Mouse (Mus musculus): Measurements from ENCODE around the gene Mfsd2a. TPM values are rescaled to one million over a fixed set of nuclear protein-coding genes. Genes with fewer than 3 reads are reported as not detected.

Mfsd2a gene
- polyA plus RNA-seq, 1 experiment from 2014 or later = 0.38 TPM

DNA sequence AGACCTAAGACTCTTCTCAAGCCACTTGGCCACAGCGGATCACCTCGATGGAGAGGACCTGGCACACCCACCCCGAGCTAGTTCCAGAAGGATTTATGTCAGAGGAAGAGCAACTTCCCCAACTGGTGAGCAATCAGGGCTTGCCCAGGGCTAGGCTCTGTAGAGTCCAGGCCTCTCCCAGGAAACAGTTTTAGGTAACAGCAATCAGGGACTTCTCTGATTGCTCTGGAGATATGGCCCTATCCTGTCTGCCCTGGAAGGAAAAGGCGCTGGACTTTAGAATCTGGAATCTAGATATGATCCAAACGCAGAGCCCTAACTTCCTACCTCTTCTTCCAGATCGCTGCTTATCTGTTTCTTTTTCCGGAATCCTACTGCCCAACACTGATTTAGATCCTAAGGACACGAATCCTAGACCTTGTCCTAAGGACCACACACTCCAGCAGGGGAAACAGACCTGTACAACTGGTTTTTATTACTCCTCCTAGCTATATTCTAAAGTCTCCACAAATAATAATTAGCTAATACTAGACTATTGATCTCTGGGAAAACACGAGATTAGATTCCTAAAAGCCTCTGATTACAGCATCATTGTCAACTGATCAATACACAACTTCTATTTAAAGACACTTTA is 25.4 kb downstream of the Mfsd2a start:
- DNase-seq (ENCODE audit: low spot score) = no peak
- no peaks in the 10 kb centered on the region for H3K9me3 ChIP-seq (ENCODE audit: low read length)
- no peak overlapping the region for H3K9ac ChIP-seq (replicated peaks; ENCODE audit: low read depth)
- 75% methylated on average over 9 of the region's 9 CpGs for WGBS
- ATAC-seq = no peak
- no peak overlapping the region for H3K27ac ChIP-seq (ENCODE audit: low read length)
- H3K27me3 ChIP-seq (replicated peaks; ENCODE audit: insufficient read depth, low read length) = no peaks in the 10 kb centered on the region
- no peak overlapping the region for H3K4me2 ChIP-seq (replicated peaks; ENCODE audit: low read depth, low read length)
- no peak overlapping the region for H3K4me3 ChIP-seq (ENCODE audit: low read depth, low read length)
- TF ChIP-seq EP300 (IDR thresholded peaks at IDR 0.05) = no peak
- TF ChIP-seq CTCF (IDR thresholded peaks at IDR 0.05) = no peak
- no peaks in the 10 kb centered on the region for H3K4me1 ChIP-seq (ENCODE audit: insufficient read depth, low read depth, low read length)
- H3K36me3 ChIP-seq (ENCODE audit: insufficient read depth, low read length) = no peaks in the 10 kb centered on the region

DNA sequence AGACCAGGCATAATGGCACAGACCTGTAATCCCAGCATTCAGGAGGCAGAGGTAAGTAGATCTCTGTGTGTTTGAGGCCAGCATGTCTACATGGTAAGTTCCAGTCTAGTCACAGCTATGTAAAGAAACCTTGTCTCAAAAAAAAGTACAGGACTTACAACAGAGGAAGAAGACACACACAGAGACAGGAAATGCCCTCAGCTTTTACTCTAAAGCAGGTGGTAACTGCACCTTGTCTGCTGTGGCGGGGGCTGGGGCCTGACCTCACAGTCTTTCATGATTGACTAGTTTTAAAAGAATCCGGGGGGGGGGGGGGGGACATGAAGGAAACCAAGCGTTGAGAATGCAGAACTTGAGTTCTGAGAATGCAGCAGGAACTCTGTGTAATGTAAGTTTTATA is 27.1 kb downstream of the Mfsd2a start:
- no peak for TF ChIP-seq EP300 (IDR thresholded peaks at IDR 0.05)
- no peak for TF ChIP-seq CTCF (IDR thresholded peaks at IDR 0.05)
- no peak for ATAC-seq
- DNase-seq (ENCODE audit: low spot score) = no peak
- H3K4me3 ChIP-seq (ENCODE audit: low read depth, low read length) = no peak overlapping the region
- 43% methylated on average over 2 of the region's 3 CpGs for WGBS
- H3K4me1 ChIP-seq (ENCODE audit: insufficient read depth, low read depth, low read length) = no peaks in the 10 kb centered on the region
- no peaks in the 10 kb centered on the region for H3K36me3 ChIP-seq (ENCODE audit: insufficient read depth, low read length)
- H3K27me3 ChIP-seq (replicated peaks; ENCODE audit: insufficient read depth, low read length) = no peaks in the 10 kb centered on the region
- no peak overlapping the region for H3K4me2 ChIP-seq (replicated peaks; ENCODE audit: low read depth, low read length)
- no peak overlapping the region for H3K9ac ChIP-seq (replicated peaks; ENCODE audit: low read depth)
- no peak overlapping the region for H3K27ac ChIP-seq (ENCODE audit: low read length)
- H3K9me3 ChIP-seq (ENCODE audit: low read length) = no peaks in the 10 kb centered on the region

DNA sequence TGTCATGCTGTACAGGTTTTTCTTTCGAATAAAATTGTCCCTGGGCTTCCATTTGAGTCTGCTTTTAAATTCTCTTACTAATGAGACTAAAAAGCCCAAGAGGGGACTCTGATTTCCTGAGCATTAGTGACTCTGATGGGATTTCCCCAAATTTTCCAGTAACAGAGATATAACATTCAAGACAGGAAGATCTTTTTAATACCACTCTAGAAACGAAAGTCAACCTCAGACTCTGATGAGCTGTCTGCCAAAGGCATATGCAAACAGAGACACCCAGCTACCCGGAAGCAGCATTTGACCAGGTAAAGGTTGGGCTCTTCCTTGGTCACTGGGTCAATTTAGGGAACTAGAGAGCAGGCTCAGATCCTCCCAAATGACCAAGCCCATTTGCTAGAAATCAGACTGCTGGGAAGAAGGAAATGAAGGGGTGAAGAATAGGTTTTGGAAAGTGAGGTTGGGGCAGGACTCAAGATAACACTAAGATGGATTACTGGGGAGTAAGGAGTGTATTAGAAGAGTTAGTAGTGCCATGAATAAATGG is 27.9 kb downstream of the Mfsd2a start:
- no peak overlapping the region for H3K4me2 ChIP-seq (replicated peaks; ENCODE audit: low read depth, low read length)
- no peak overlapping the region for H3K27ac ChIP-seq (ENCODE audit: low read length)
- no peaks in the 10 kb centered on the region for H3K9me3 ChIP-seq (ENCODE audit: low read length)
- no peak overlapping the region for H3K4me3 ChIP-seq (ENCODE audit: low read depth, low read length)
- WGBS = 49% methylated on average over 3 of the region's 3 CpGs
- no peaks in the 10 kb centered on the region for H3K36me3 ChIP-seq (ENCODE audit: insufficient read depth, low read length)
- no peaks in the 10 kb centered on the region for H3K4me1 ChIP-seq (ENCODE audit: insufficient read depth, low read depth, low read length)
- DNase-seq (ENCODE audit: low spot score) (no peak), ATAC-seq (no peak)
- H3K9ac ChIP-seq (replicated peaks; ENCODE audit: low read depth) = no peak overlapping the region
- no peaks in the 10 kb centered on the region for H3K27me3 ChIP-seq (replicated peaks; ENCODE audit: insufficient read depth, low read length)
- TF ChIP-seq CTCF (IDR thresholded peaks at IDR 0.05) (no peak), EP300 (IDR thresholded peaks at IDR 0.05) (no peak)

DNA sequence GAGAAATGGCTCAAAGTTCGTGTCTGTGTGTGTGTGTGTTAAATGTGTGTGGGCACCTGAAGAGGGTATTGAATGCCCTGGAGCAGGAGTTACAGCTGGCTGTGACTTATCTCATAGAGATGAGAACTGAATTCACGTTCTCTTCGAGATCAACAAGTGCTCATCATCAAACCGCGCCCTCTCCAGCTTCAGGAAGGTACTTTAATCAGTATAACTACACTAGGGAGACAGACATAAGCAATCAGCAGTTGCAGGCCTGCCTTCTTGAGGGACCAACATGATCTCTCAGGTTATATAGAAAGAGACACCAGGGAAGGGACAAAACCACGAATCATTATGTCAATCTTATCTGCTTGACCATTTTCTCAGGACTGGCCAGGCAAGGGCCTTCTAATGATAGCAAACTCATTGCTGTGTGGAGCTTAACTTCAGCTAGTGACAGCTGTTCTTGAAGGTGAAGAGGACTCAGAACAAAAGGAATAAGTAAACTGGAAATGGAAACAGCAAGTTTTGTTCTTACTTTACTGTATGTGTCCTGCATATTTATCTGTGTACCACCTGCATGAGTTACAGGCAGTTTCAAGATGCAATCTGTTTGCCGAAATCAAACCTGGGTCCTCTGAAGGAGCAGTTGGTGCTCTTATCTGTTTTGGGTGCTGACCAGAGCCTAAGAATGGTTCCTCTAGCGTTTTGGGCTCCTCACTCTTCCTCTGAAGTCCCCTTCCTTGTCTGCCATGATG is 28.6 kb downstream of the Mfsd2a start:
- WGBS = 62% methylated on average over 8 of the region's 8 CpGs
- Histone ChIP-seq H3K4me3 (ENCODE audit: low read depth, low read length) (no peak overlapping the region), H3K9ac (replicated peaks; ENCODE audit: low read depth) (no peak overlapping the region), H3K9me3 (ENCODE audit: low read length) (no peaks in the 10 kb centered on the region), H3K4me2 (replicated peaks; ENCODE audit: low read depth, low read length) (no peak overlapping the region), H3K4me1 (ENCODE audit: insufficient read depth, low read depth, low read length) (no peaks in the 10 kb centered on the region), H3K36me3 (ENCODE audit: insufficient read depth, low read length) (no peaks in the 10 kb centered on the region), H3K27me3 (replicated peaks; ENCODE audit: insufficient read depth, low read length) (no peaks in the 10 kb centered on the region), H3K27ac (ENCODE audit: low read length) (no peak overlapping the region)
- TF ChIP-seq CTCF (IDR thresholded peaks at IDR 0.05) = no peak
- TF ChIP-seq EP300 (IDR thresholded peaks at IDR 0.05) = no peak
- ATAC-seq = no peak
- DNase-seq (ENCODE audit: low spot score) = no peak

DNA sequence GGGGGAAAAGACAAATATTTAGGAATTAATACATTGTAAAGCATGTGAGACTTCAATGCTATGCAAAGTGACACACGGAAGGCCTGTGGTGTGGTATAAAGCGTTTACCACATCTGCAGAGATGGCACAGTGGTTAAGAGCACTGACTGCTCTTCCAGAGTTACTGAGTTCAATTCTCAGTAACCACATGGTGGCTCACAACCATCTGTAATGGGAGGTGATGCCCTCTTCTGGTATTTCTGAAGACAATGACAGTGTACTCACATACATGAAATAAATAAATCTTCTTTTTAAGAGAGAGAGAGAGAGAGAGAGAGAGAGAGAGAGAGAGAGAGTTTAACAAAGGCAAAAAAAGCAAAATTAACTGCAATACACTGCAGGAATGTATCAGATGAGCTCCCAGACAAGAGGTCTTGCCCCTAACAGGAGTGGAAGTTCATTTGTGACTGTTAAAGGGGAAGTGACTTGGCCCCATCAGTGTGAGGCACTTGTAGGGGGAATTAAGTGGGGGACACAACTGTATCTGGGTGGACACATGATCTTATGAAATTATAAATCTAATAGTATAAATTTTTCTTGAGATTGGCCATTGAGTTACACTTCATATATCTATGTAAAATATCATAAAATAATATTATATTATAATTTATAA is 29.9 kb downstream of the Mfsd2a start:
- no peak overlapping the region for H3K9ac ChIP-seq (replicated peaks; ENCODE audit: low read depth)
- H3K36me3 ChIP-seq (ENCODE audit: insufficient read depth, low read length) = no peaks in the 10 kb centered on the region
- H3K27ac ChIP-seq (ENCODE audit: low read length) = no peak overlapping the region
- 76% methylated on average over 2 of the region's 2 CpGs for WGBS
- H3K4me1 ChIP-seq (ENCODE audit: insufficient read depth, low read depth, low read length) = no peaks in the 10 kb centered on the region
- no peak for DNase-seq (ENCODE audit: low spot score)
- H3K4me2 ChIP-seq (replicated peaks; ENCODE audit: low read depth, low read length) = no peak overlapping the region
- no peak for TF ChIP-seq CTCF (IDR thresholded peaks at IDR 0.05)
- no peak for TF ChIP-seq EP300 (IDR thresholded peaks at IDR 0.05)
- no peak overlapping the region for H3K4me3 ChIP-seq (ENCODE audit: low read depth, low read length)
- no peaks in the 10 kb centered on the region for H3K27me3 ChIP-seq (replicated peaks; ENCODE audit: insufficient read depth, low read length)
- no peaks in the 10 kb centered on the region for H3K9me3 ChIP-seq (ENCODE audit: low read length)
- ATAC-seq = no peak
